Mouse (Mus musculus): ENCODE measurements at regions not wholly inside any gene's neighbourhood (a gene's known extent, or its start where the extent isn't known, plus 50 kb on each side); places are given as distances from the start of the nearest gene placed in this dataset.

- TF ChIP-seq CTCF (IDR thresholded peaks at IDR 0.05; ENCODE audit: low read depth, low read length) (no peak), EP300 (IDR thresholded peaks at IDR 0.05; ENCODE audit: insufficient read depth, low read depth, low read length) (no peak)
Observed at GRCm38 (mm10) chr10:9014810-9015505, 129.1 kb upstream of the Sash1 start.

Measured in ES-Bruce4 (cell line).